Mouse (Mus musculus): ENCODE data around the gene Ccl7.

- TF ChIP-seq ZC3H11A (IDR thresholded peaks at IDR 0.05; ENCODE audit: borderline replicate concordance, low read depth, low read length) (no peak), HCFC1 (IDR thresholded peaks at IDR 0.05; ENCODE audit: borderline replicate concordance, insufficient read depth, low read length) (no peak), MAFK (IDR thresholded peaks at IDR 0.05; ENCODE audit: insufficient read depth, low read depth, low read length) (no peak), ZNF384 (IDR thresholded peaks at IDR 0.05; ENCODE audit: low read depth, low read length) (no peak)
Observed at GRCm38 (mm10) chr11:82023769-82024168, 21.7 kb upstream of the Ccl7 start.

Measured in ES-E14 (cell line).